Comparison of ENCODE assay signal across 8 mouse cellular contexts in genomic region chr17:83706594-83707126, GRCm38 (mm10). TPM values are rescaled to one million over a fixed set of nuclear protein-coding genes. Genes with fewer than 3 reads are reported as not detected.
DNase-seq lines count a peak whose midpoint lies in the region; ATAC-seq lines count a peak whose summit lies in the region.

No protein-coding gene starts in this region.

- peak; percentile 70 for ATAC-seq in forebrain, embryonic 13.5 days
- peak; percentile 80 for ATAC-seq in hindbrain, embryonic 13.5 days (ENCODE audit: low FRiP score)
- ATAC-seq in limb, embryonic 15.5 days (ENCODE audit: insufficient number of reproducible peaks, low FRiP score, low TSS enrichment, low read depth) = 0 out of 2 replicates have a peak, but pooled peaks have one; percentile 50
- ATAC-seq in midbrain, embryonic 13.5 days = peak; percentile 85

- DNase-seq in gastrocnemius, adult 18-20 months (ENCODE audit: low spot score) = peak; percentile 9
- no peak for DNase-seq in gastrocnemius, adult 8-10 months (ENCODE audit: low spot score in 2 of 2)
- peak; percentile 40 for DNase-seq in cerebellum, adult 11 months
- peak; percentile 23 for DNase-seq in splenic B cell, adult 2 months (ENCODE audit: low read depth, low spot score)

- H3K4me3 ChIP-seq in forebrain, embryonic 13.5 days = peak overlapping the region; percentile 75
- peak overlapping the region; percentile 81 for H3K4me3 ChIP-seq in hindbrain, embryonic 13.5 days
- peak overlapping the region; percentile 77 for H3K4me3 ChIP-seq in limb, embryonic 15.5 days
- H3K4me3 ChIP-seq in midbrain, embryonic 13.5 days (replicated peaks) = peak overlapping the region; percentile 75

- no peaks in the 10 kb centered on the region for H3K27me3 ChIP-seq in forebrain, embryonic 13.5 days
- no peaks in the 10 kb centered on the region for H3K27me3 ChIP-seq in hindbrain, embryonic 13.5 days
- no peaks in the 10 kb centered on the region for H3K27me3 ChIP-seq in limb, embryonic 15.5 days
- no peaks in the 10 kb centered on the region for H3K27me3 ChIP-seq in midbrain, embryonic 13.5 days
- H3K27me3 ChIP-seq in splenic B cell, adult 2 months (ENCODE audit: control insufficient read depth, insufficient read depth, low read length, poor library complexity, severe bottlenecking) = no peaks in the 10 kb centered on the region

- H3K27ac ChIP-seq in forebrain, embryonic 13.5 days = peak overlapping the region; percentile 49
- H3K27ac ChIP-seq in hindbrain, embryonic 13.5 days = peak overlapping the region; percentile 93
- peak overlapping the region; percentile 94 for H3K27ac ChIP-seq in limb, embryonic 15.5 days
- peak overlapping the region; percentile 88 for H3K27ac ChIP-seq in midbrain, embryonic 13.5 days

- H3K4me1 ChIP-seq in forebrain, embryonic 13.5 days = peaks cover 17% of the 10 kb centered on the region
- H3K4me1 ChIP-seq in hindbrain, embryonic 13.5 days (replicated peaks) = peaks cover 24% of the 10 kb centered on the region
- H3K4me1 ChIP-seq in limb, embryonic 15.5 days = peaks cover 8% of the 10 kb centered on the region; the same call in 1 of the 2 replicates
- H3K4me1 ChIP-seq in midbrain, embryonic 13.5 days (replicated peaks) = peaks cover 24% of the 10 kb centered on the region

- WGBS in forebrain, embryonic 13.5 days = under 1% methylated on average over 19 of the region's 19 CpGs
- WGBS in hindbrain, embryonic 13.5 days = 1% methylated on average over 19 of the region's 19 CpGs
- WGBS in limb, embryonic 15.5 days = under 1% methylated on average over 19 of the region's 19 CpGs
- 3% methylated on average over 19 of the region's 19 CpGs for WGBS in midbrain, embryonic 13.5 days

- peak overlapping the region; percentile 83 for H3K9ac ChIP-seq in forebrain, embryonic 13.5 days
- peak overlapping the region; percentile 93 for H3K9ac ChIP-seq in hindbrain, embryonic 13.5 days
- peak overlapping the region; percentile 71 for H3K9ac ChIP-seq in limb, embryonic 15.5 days
- H3K9ac ChIP-seq in midbrain, embryonic 13.5 days (replicated peaks) = peak overlapping the region; percentile 90

- H3K36me3 ChIP-seq in forebrain, embryonic 13.5 days (ENCODE audit: poor library complexity, severe bottlenecking) = peaks cover 13% of the 10 kb centered on the region
- H3K36me3 ChIP-seq in hindbrain, embryonic 13.5 days = peaks cover 12% of the 10 kb centered on the region; the same call in 1 of the 2 replicates
- H3K36me3 ChIP-seq in limb, embryonic 15.5 days = peaks cover 18% of the 10 kb centered on the region
- H3K36me3 ChIP-seq in midbrain, embryonic 13.5 days = no peaks in the 10 kb centered on the region
- no peaks in the 10 kb centered on the region for H3K36me3 ChIP-seq in splenic B cell, adult 2 months (ENCODE audit: control insufficient read depth, insufficient read depth, low read length, poor library complexity, severe bottlenecking)

- peak overlapping the region; percentile 68 for H3K4me2 ChIP-seq in forebrain, embryonic 13.5 days
- peak overlapping the region; percentile 87 for H3K4me2 ChIP-seq in hindbrain, embryonic 13.5 days
- H3K4me2 ChIP-seq in limb, embryonic 15.5 days = peak overlapping the region; percentile 80
- H3K4me2 ChIP-seq in midbrain, embryonic 13.5 days (replicated peaks) = peak overlapping the region; percentile 91

- no peaks in the 10 kb centered on the region for H3K9me3 ChIP-seq in forebrain, embryonic 13.5 days (replicated peaks)
- H3K9me3 ChIP-seq in hindbrain, embryonic 13.5 days = no peaks in the 10 kb centered on the region
- no peaks in the 10 kb centered on the region for H3K9me3 ChIP-seq in limb, embryonic 15.5 days
- no peaks in the 10 kb centered on the region for H3K9me3 ChIP-seq in midbrain, embryonic 13.5 days

RNA-seq across cellular contexts. Expression of gene Mta3, which starts 0.7 kb away (rescaled TPM):
- total RNA-seq in gastrocnemius, adult 18-20 months (2021) = 1 to 10 TPM; 7.9 to 8.4 TPM
- 1 to 10 TPM; 6.1 to 8.8 (median 7.3) TPM for total RNA-seq in gastrocnemius, adult 8-10 months (2022)
- 28.7 and 30.6 TPM in 2 replicates for polyA plus RNA-seq in forebrain, embryonic 13.5 days (2015; fragmentation: Nextera tagmentation; extraction: Ambion mirVana)
- polyA plus RNA-seq in hindbrain, embryonic 13.5 days (2015; fragmentation: Nextera tagmentation; extraction: Ambion mirVana) = 30.5 and 33.3 TPM in 2 replicates
- polyA plus RNA-seq in limb, embryonic 15.5 days (2015; fragmentation: Nextera tagmentation; extraction: Ambion mirVana) = 48.0 and 49.1 TPM in 2 replicates
- polyA plus RNA-seq in midbrain, embryonic 13.5 days (2015; fragmentation: Nextera tagmentation; extraction: Ambion mirVana) = 26.6 and 28.4 TPM in 2 replicates

Comparison
In these comparisons a context has a peak if more than half of its experiments do, and no peak if none do; other contexts are left out.
1. DNase-seq: peak in gastrocnemius, adult 18-20 months (single experiment), cerebellum, adult 11 months (single experiment) and splenic B cell, adult 2 months (single experiment); none in gastrocnemius, adult 8-10 months (0 of 2).
2. Peak in every context shown above with its lines, with median percentiles within 50 percentile points of each other: ATAC-seq, H3K27ac ChIP-seq, H3K4me2 ChIP-seq, H3K4me3 ChIP-seq and H3K9ac ChIP-seq.